Mouse (Mus musculus) c-Kit-negative CD71-positive TER-119-positive erythroid progenitor cells, embryonic 14.5 days (primary cell): Measurements from ENCODE around the gene Zfyve21.

Source experiments
- DNase-seq: peaks from one replicate; pipeline ENCODE4 v3.0.0-alpha.2; 2013; ENCODE audit warnings: low read depth, low spot score

Gene Zfyve21

GRCm38 (mm10) chr12:111842565-111843433 is 28.8 kb downstream of the Zfyve21 start:
- no peak for DNase-seq

- no peak for DNase-seq
Observed at GRCm38 (mm10) chr12:111843470-111843869, 29.5 kb downstream of the Zfyve21 start.

GRCm38 (mm10) chr12:111845953-111846352 is 32.0 kb downstream of the Zfyve21 start:
- DNase-seq, result no peak

- no peak for DNase-seq
Observed at GRCm38 (mm10) chr12:111846815-111847214, 32.8 kb downstream of the Zfyve21 start.

GRCm38 (mm10) chr12:111848300-111848798 is 34.4 kb downstream of the Zfyve21 start:
- DNase-seq, result no peak

- DNase-seq, result no peak
Observed at GRCm38 (mm10) chr12:111851235-111851634, 37.3 kb downstream of the Zfyve21 start.

GRCm38 (mm10) chr12:111851745-111852144 is 37.8 kb downstream of the Zfyve21 start:
- no peak for DNase-seq

GRCm38 (mm10) chr12:111853011-111853436 is 39.1 kb downstream of the Zfyve21 start:
- DNase-seq, result no peak

- DNase-seq, result no peak
Observed at GRCm38 (mm10) chr12:111853546-111853945, 39.6 kb downstream of the Zfyve21 start.

GRCm38 (mm10) chr12:111855448-111855847 is 41.5 kb downstream of the Zfyve21 start:
- DNase-seq, result no peak

- no peak for DNase-seq
Observed at GRCm38 (mm10) chr12:111864206-111864824, 50.3 kb downstream of the Zfyve21 start.

- no peak for DNase-seq
Observed at GRCm38 (mm10) chr12:111869806-111870205, 55.8 kb downstream of the Zfyve21 start.

- DNase-seq, result no peak
Observed at GRCm38 (mm10) chr12:111870811-111871210, 56.8 kb downstream of the Zfyve21 start.

GRCm38 (mm10) chr12:111872079-111872478 is 58.1 kb downstream of the Zfyve21 start:
- DNase-seq, result no peak

- no peak for DNase-seq
Observed at GRCm38 (mm10) chr12:111874601-111875140, 60.7 kb downstream of the Zfyve21 start.

- DNase-seq, result no peak
Observed at GRCm38 (mm10) chr12:111875499-111875898, 61.5 kb downstream of the Zfyve21 start.

- DNase-seq, result peak; percentile 62
Observed at GRCm38 (mm10) chr12:111878213-111878612, 64.2 kb downstream of the Zfyve21 start.
